Mouse (Mus musculus): ENCODE measurements around the gene Wdfy1.

DNA sequence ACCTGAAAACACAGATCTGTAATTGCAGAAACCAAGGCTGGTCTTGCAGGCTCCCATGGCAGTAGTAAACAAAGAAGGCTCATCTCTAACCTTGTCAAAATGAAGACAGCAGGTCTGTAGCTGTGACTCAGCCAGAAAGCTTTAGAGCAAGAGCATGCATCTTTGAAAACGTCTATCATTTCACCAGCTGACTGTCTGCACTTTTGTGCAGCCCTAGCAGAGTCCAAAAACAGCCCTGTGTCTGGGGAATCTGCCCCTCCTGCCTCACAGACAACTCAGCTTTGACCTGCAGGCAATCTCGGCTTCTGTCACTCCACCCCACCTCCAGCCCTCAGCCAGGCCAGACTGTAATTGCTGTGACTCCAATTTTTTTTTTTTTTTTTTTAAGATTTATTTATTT lies 20.6 kb downstream of the Wdfy1 start:
- TF ChIP-seq GATA1 (IDR thresholded peaks at IDR 0.05; ENCODE audit: low read length) (no peak), TAL1 (IDR thresholded peaks at IDR 0.05; ENCODE audit: low read length) (no peak)
